Mouse (Mus musculus) erythroblast, embryonic 14.5 days (primary cell): ENCODE data around the gene Ccdc83.

Experiments used
- GATA1 ChIP-seq: IDR thresholded peaks from 2 replicates; pipeline ENCODE4 v1.6.1; 2012; ENCODE audit warnings: low read length, inconsistent platforms, mixed read lengths
- TAL1 ChIP-seq: IDR thresholded peaks from 3 replicates; pipeline ENCODE4 v1.6.1; 2012; ENCODE audit warnings: low read length, inconsistent platforms, mixed read lengths

GRCm38 (mm10) chr7:90258701-90259100, 6.9 kb downstream of the Ccdc83 start:
- TF ChIP-seq TAL1 (no peak), GATA1 (no peak)
